Mouse (Mus musculus) stomach, postnatal 0 days (tissue): ENCODE results near the gene Rdh9. TPM values are rescaled to one million over a fixed set of nuclear protein-coding genes. Genes with fewer than 3 reads are reported as not detected.
A peak's percentile ranks its signal among the peaks of the same experiment; 100 is the strongest.

Source experiments
- ATAC-seq: fragments of 200-750 bp; cut with Nextera tagmentation; 2 replicates; pipeline ENCODE4 v1.8.0; 2017; ENCODE audit not compliant: low FRiP score, low TSS enrichment
- DNase-seq: peaks from one replicate; pipeline ENCODE4 v3.0.0-alpha.2; 2016; ENCODE audit warnings: low spot score
- H3K27ac ChIP-seq: fragments of 300-500 bp; sonication (generic); replicated peaks from 2 replicates; pipeline ENCODE4 v1.5.1; 2014; ENCODE audit warnings: mild to moderate bottlenecking, control low read depth
- H3K27me3 ChIP-seq: fragments of 300-500 bp; sonication (generic); 2 replicates; pipeline ENCODE4 v1.6.1; 2014; ENCODE audit warnings: low read length; ENCODE audit not compliant: control insufficient read depth, insufficient read depth
- H3K36me3 ChIP-seq: fragments of 300-500 bp; sonication (generic); 2 replicates; pipeline ENCODE4 v1.6.1; 2014; ENCODE audit warnings: low read length, mixed read lengths; ENCODE audit not compliant: control insufficient read depth, insufficient read depth
- H3K4me1 ChIP-seq: fragments of 300-500 bp; sonication (generic); replicated peaks from 2 replicates; pipeline ENCODE4 v1.6.1; 2014; ENCODE audit warnings: antibody characterized with exemption; ENCODE audit not compliant: control insufficient read depth, insufficient read depth
- H3K4me2 ChIP-seq: fragments of 300-500 bp; sonication (generic); replicated peaks from 2 replicates; pipeline ENCODE4 v1.6.1; 2014; ENCODE audit warnings: low read depth, mild to moderate bottlenecking, control low read depth, moderate library complexity
- H3K4me3 ChIP-seq: fragments of 300-500 bp; sonication (generic); 2 replicates; pipeline ENCODE4 v1.5.1; 2014; ENCODE audit warnings: low read depth, low read length, control low read depth
- H3K9ac ChIP-seq: fragments of 300-500 bp; sonication (generic); 2 replicates; pipeline ENCODE4 v1.6.1; 2014; ENCODE audit warnings: mild to moderate bottlenecking, low read length, control low read depth, mixed read lengths
- H3K9me3 ChIP-seq: fragments of 300-500 bp; sonication (generic); 2 replicates; pipeline ENCODE4 v1.6.1; 2016; ENCODE audit warnings: low read length; ENCODE audit not compliant: control insufficient read depth
- CTCF ChIP-seq: IDR thresholded peaks from 2 replicates; pipeline ENCODE4 v1.5.1; 2016; ENCODE audit warnings: antibody characterized with exemption, low read depth, mild to moderate bottlenecking, moderate library complexity
- EP300 ChIP-seq: optimal IDR thresholded peaks from 2 replicates; pipeline ENCODE3; 2016; ENCODE audit warnings: antibody characterized with exemption
- WGBS: fragments of 180-500 bp; shearing (Covaris S2); extraction: QIAGEN DNeasy Blood & Tissue Kit; methylation state at CpG from one replicate; pipeline ENCODE4 v1.1.7; 2014; 5-methylcytosine and 5-hydroxymethylcytosine counted together
- polyA plus RNA-seq: library from polyadenylated mRNA; unstranded; fragments of >200 nt; fragmentation: Nextera tagmentation; extraction: Ambion mirVana; gene quantifications from 2 replicates; pipeline ENCODE4 v1.2.1, GENCODE M21; 2015

The Rdh9 gene
- polyA plus RNA-seq, 1 experiment from 2014 or later: not detected

DNA sequence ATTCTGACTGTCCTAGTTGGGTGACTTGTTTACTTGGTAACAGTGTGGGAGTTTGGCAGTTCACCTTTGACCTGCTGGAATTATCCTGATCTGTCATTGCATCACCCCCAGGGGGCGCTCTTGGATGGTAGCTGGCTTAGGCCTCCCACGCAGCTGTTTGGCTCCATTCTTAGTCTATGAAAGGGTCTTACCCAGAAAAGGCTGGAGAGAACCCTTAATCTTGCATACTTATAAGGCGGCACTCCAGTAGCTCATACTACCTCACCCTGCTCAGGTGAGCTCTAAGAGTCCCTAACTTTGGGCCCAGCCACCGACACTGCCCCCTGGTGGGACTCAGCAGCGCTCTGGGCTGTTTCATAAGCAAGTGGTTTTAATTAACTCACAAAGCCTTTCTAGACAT, 31.5 kb upstream of the Rdh9 start:
- DNase-seq: peak; percentile 54

DNA sequence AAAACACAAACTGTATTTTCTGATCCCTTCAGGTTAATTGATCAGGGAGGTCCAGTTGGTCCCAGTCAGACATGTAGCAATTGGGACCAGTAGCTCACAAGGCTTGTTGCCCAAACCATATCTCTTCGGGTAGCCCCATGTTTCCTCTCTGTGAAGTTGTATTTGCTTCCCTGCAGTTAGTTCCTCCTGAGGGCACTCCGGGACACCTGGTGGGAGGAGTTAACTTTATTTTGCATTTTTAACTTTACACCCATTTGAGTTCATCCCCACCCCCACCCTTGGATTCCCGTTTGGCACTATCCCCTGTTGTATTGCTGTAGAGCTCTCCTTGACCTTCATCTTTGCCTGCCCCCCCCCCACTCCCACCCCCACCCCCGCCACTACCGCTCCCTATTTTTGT, 30.3 kb upstream of the Rdh9 start:
- Histone ChIP-seq H3K36me3 (peaks cover 22% of the 10 kb centered on the region), H3K4me3 (no peak overlapping the region), H3K4me2 (no peak overlapping the region), H3K27ac (no peak overlapping the region), H3K4me1 (no peaks in the 10 kb centered on the region), H3K9ac (no peak overlapping the region), H3K9me3 (no peaks in the 10 kb centered on the region), H3K27me3 (no peaks in the 10 kb centered on the region)
- no peak for ATAC-seq
- TF ChIP-seq CTCF: no peak
- TF ChIP-seq EP300: no peak
- no peak for DNase-seq
- 65% methylated on average over 5 of the region's 5 CpGs for WGBS

More for the DNA sequence above, 31.5 kb upstream of the Rdh9 start:
- Histone ChIP-seq H3K9me3 (no peaks in the 10 kb centered on the region), H3K4me1 (no peaks in the 10 kb centered on the region), H3K36me3 (peaks cover 22% of the 10 kb centered on the region), H3K27ac (no peak overlapping the region), H3K4me2 (no peak overlapping the region), H3K9ac (no peak overlapping the region), H3K4me3 (no peak overlapping the region), H3K27me3 (no peaks in the 10 kb centered on the region)
- 66% methylated on average over 5 of the region's 5 CpGs for WGBS
- TF ChIP-seq CTCF (peak; percentile 73), EP300 (no peak)
- peak; percentile 40; the same call in 1 of the 2 replicates for ATAC-seq

DNA sequence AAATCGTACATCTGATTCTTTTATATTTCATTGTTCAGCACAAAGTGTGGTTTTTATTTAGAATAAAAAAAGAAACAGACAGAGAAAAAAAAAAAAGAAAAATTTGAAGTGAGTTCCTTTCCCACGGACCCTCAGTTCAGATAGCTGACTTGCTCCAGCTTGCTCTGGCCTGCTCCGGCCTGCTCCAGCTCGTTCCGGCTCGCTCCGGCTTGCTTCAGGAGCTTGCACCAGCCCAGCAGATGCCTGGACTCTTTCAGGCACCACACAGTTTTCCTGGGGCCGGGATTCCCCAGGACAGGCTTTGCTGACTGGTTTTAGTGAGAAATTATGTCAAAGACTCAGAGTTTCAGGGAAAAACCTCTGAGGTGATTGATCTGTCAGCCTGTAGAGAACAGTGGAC, 28.9 kb upstream of the Rdh9 start:
- Histone ChIP-seq H3K4me2 (no peak overlapping the region), H3K4me1 (no peaks in the 10 kb centered on the region), H3K9me3 (no peaks in the 10 kb centered on the region), H3K9ac (no peak overlapping the region), H3K27ac (no peak overlapping the region), H3K36me3 (peaks cover 22% of the 10 kb centered on the region), H3K27me3 (no peaks in the 10 kb centered on the region), H3K4me3 (no peak overlapping the region)
- DNase-seq (no peak), ATAC-seq (no peak)
- TF ChIP-seq EP300 (no peak), CTCF (no peak)
- 84% methylated on average over 8 of the region's 8 CpGs for WGBS

DNA sequence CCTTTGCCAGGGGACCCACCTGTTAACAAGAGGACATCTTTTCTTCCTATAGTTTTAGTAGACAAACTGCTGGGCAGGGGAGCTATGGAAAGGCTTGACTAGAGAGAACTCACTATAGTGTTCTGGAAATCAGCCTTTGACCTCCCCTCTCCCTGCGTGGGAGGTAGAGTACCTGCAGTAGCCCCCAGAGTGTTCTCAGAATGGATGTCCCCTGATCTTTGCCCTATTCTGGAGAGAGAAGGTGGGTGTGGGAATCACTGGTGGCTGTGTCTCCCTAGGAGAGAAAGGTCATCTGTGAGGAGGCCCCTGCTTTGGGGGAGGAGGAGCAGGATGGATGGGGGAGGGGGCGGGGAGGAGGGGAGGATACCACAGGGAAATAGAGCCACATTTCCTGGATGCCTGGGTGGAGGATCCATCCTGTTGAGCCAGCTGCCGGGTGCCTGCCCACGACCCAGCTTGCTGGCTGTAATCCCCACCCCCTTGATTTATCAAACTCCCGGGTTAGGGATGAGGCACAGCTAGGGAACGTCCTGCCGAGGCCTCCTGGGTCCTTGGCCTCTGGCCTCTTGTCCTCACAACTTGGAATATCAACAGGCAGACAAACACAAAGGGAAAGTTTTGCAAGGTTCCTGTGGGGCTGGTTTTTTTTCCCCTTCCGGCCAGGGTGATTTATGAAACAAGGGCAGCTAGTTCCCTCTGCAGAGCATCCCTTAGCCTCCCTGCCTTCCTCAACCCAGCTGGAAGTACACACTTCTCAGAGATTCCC, 27.2 kb upstream of the Rdh9 start:
- DNase-seq: no peak
- no peak overlapping the region for H3K9ac ChIP-seq
- H3K4me2 ChIP-seq: no peak overlapping the region; the same call in 1 of the 2 replicates
- no peak; the same call in 1 of the 2 replicates for ATAC-seq
- H3K4me1 ChIP-seq: no peaks in the 10 kb centered on the region
- peaks cover 7% of the 10 kb centered on the region for H3K36me3 ChIP-seq
- no peak for TF ChIP-seq EP300
- no peak for TF ChIP-seq CTCF
- no peak overlapping the region for H3K27ac ChIP-seq
- no peaks in the 10 kb centered on the region for H3K27me3 ChIP-seq
- WGBS: 10% methylated on average over 7 of the region's 8 CpGs
- H3K4me3 ChIP-seq: no peak overlapping the region
- no peaks in the 10 kb centered on the region for H3K9me3 ChIP-seq

DNA sequence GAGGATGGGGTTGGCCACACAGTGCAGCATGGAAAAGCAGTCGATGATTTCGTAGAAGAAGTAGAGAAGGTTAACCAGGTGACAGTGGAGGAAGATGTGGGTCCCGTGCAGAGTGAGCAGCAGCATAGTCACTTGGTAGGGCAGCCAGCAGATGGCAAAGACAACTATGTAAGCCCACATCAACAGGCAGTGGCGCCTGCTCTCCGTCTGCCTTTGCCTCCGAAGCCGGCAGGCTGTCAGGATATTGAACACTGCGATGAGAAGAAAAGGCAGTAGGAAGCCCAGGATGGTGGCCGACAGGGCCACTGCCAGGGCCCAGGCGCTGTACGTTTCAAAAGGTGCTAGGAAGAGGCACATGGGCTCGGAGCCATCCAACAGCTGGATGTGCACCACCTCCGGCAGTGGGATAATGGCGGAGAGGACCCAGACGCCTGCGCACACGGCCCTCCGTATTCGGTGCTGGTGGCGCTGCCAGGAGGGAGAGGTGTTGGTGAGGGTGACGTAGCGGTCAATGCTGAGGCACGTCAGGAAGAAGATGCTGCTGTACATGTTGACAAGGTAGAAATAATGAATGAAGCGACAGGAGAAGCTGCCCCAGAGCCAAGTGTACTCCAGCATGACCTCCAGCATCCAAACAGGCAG, 25.9 kb upstream of the Rdh9 start:
- Histone ChIP-seq H3K36me3 (0 out of 2 replicates have a peak, but pooled peaks cover 3% of the 10 kb centered on the region), H3K27me3 (no peaks in the 10 kb centered on the region), H3K4me2 (0 out of 2 replicates have a peak overlapping the region, but pooled peaks have one; percentile 32), H3K9me3 (no peaks in the 10 kb centered on the region), H3K27ac (no peak overlapping the region), H3K9ac (no peak overlapping the region), H3K4me1 (no peaks in the 10 kb centered on the region), H3K4me3 (no peak overlapping the region)
- DNase-seq (no peak), ATAC-seq (no peak)
- TF ChIP-seq EP300 (no peak), CTCF (no peak)
- WGBS: 61% methylated on average over 24 of the region's 24 CpGs

DNA sequence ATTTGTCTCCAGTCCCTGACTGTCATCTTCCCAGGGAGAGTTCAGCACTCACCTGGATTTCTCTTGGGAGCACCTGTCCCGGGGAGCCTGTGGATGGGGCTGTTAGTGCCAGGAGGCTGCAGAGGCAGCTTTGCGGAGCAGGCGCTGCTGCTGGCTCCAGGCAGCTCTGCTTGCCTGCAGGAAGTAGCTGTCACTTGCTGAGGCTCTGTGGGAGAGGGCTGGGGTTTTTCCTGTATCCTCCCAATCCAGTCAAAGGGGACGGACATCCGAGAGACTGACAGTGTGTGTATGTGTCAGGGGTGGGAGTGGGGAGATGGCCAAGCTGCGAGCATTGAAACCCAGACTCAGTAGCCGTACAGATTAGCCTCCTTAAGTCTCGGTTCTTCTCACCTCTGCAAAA, 24.6 kb upstream of the Rdh9 start, which contains the start of gene Gpr182:
TSS of gene Gpr182 (minus strand) at position 185 of the 400 bp plus-strand sequence.
- Histone ChIP-seq H3K36me3 (0 out of 2 replicates have a peak, but pooled peaks cover 3% of the 10 kb centered on the region), H3K4me2 (no peak within 1 kb of the TSS), H3K4me1 (no peaks in the 10 kb centered on the region), H3K4me3 (no peak within 1 kb of the TSS), H3K9ac (no peak within 1 kb of the TSS), H3K27ac (no peak within 1 kb of the TSS), H3K9me3 (no peaks in the 10 kb centered on the region), H3K27me3 (no peaks in the 10 kb centered on the region)
- WGBS: 55% methylated on average over 8 of the region's 8 CpGs
- DNase-seq: no peak
- TF ChIP-seq CTCF: no peak
- TF ChIP-seq EP300: no peak
- no peak for ATAC-seq
